Mouse (Mus musculus) embryonic facial prominence, embryonic 15.5 days (tissue): ENCODE measurements around the gene 4933425L06Rik. TPM values are rescaled to one million over a fixed set of nuclear protein-coding genes. Genes with fewer than 3 reads are reported as not detected.

Source experiments
- ATAC-seq: fragments of 200-750 bp; cut with Nextera tagmentation; 2 replicates; pipeline ENCODE4 v1.8.0; 2017; ENCODE audit warnings: low read depth, moderate TSS enrichment; ENCODE audit not compliant: insufficient number of reproducible peaks, low FRiP score, low TSS enrichment
- H3K27ac ChIP-seq: fragments of 300-500 bp; sonication (generic); replicated peaks from 2 replicates; pipeline ENCODE4 v1.5.1; 2015; ENCODE audit warnings: mild to moderate bottlenecking, inconsistent platforms
- H3K27me3 ChIP-seq: fragments of 300-500 bp; sonication (generic); 2 replicates; pipeline ENCODE4 v1.6.1; 2015; ENCODE audit warnings: inconsistent platforms
- H3K36me3 ChIP-seq: fragments of 300-500 bp; sonication (generic); 2 replicates; pipeline ENCODE4 v1.6.1; 2015; ENCODE audit warnings: mild to moderate bottlenecking, inconsistent platforms
- H3K4me1 ChIP-seq: fragments of 300-500 bp; sonication (generic); 2 replicates; pipeline ENCODE4 v1.6.1; 2015; ENCODE audit warnings: inconsistent platforms
- H3K4me2 ChIP-seq: fragments of 300-500 bp; sonication (generic); replicated peaks from 2 replicates; pipeline ENCODE4 v1.6.1; 2015; ENCODE audit warnings: mild to moderate bottlenecking, inconsistent platforms
- H3K4me3 ChIP-seq: fragments of 300-500 bp; sonication (generic); replicated peaks from 2 replicates; pipeline ENCODE4 v1.5.1; 2015; ENCODE audit warnings: mild to moderate bottlenecking, inconsistent platforms
- H3K9ac ChIP-seq: fragments of 300-500 bp; sonication (generic); 2 replicates; pipeline ENCODE4 v1.6.1; 2015; ENCODE audit warnings: inconsistent platforms
- H3K9me3 ChIP-seq: fragments of 300-500 bp; sonication (generic); replicated peaks from 2 replicates; pipeline ENCODE4 v1.6.1; 2016; ENCODE audit warnings: inconsistent platforms
- WGBS: fragments of 180-500 bp; shearing (Covaris S2); methylation state at CpG from one replicate; pipeline ENCODE4 v1.1.7; 2015; 5-methylcytosine and 5-hydroxymethylcytosine counted together
- polyA plus RNA-seq: library from polyadenylated mRNA; unstranded; fragments of >200 nt; fragmentation: Nextera tagmentation; extraction: Ambion mirVana; gene quantifications from 2 replicates; pipeline ENCODE4 v1.2.1, GENCODE M21; 2015

Gene 4933425L06Rik
- not detected in 2 replicates for polyA plus RNA-seq

GRCm38 (mm10) chr13:105081862-105082261, at the start of gene 4933425L06Rik:
Gene 4933425L06Rik (plus strand): TSS chr13:105082122.
- Histone ChIP-seq H3K27me3 (no peaks in the 10 kb centered on the region), H3K4me1 (no peaks in the 10 kb centered on the region), H3K27ac (no peak within 1 kb of the TSS), H3K9me3 (no peaks in the 10 kb centered on the region), H3K4me3 (no peak within 1 kb of the TSS), H3K36me3 (no peaks in the 10 kb centered on the region), H3K4me2 (no peak within 1 kb of the TSS), H3K9ac (no peak within 1 kb of the TSS)
- 85% methylated on average over 10 of the region's 10 CpGs for WGBS
- ATAC-seq: no peak

- Histone ChIP-seq H3K36me3 (no peaks in the 10 kb centered on the region), H3K9ac (no peak overlapping the region), H3K4me1 (no peaks in the 10 kb centered on the region), H3K4me2 (no peak overlapping the region), H3K27me3 (no peaks in the 10 kb centered on the region), H3K27ac (no peak overlapping the region), H3K4me3 (no peak overlapping the region), H3K9me3 (no peaks in the 10 kb centered on the region)
- no peak for ATAC-seq
- WGBS: 80% methylated on average over 12 of the region's 12 CpGs
Observed at GRCm38 (mm10) chr13:105037816-105038215, 44.1 kb upstream of the 4933425L06Rik start.

- ATAC-seq: no peak
- no peak overlapping the region for H3K4me2 ChIP-seq
- no peak overlapping the region for H3K4me3 ChIP-seq
- 77% methylated on average over 5 of the region's 5 CpGs for WGBS
- H3K9ac ChIP-seq: no peak overlapping the region
- H3K9me3 ChIP-seq: no peaks in the 10 kb centered on the region
- H3K36me3 ChIP-seq: no peaks in the 10 kb centered on the region
- no peaks in the 10 kb centered on the region for H3K27me3 ChIP-seq
- H3K27ac ChIP-seq: no peak overlapping the region
- H3K4me1 ChIP-seq: no peaks in the 10 kb centered on the region
Observed at GRCm38 (mm10) chr13:105038334-105038733, 43.6 kb upstream of the 4933425L06Rik start.

GRCm38 (mm10) chr13:105043882-105044281, 38.0 kb upstream of the 4933425L06Rik start:
- Histone ChIP-seq H3K9me3 (no peaks in the 10 kb centered on the region), H3K4me2 (no peak overlapping the region), H3K9ac (no peak overlapping the region), H3K27ac (no peak overlapping the region), H3K27me3 (no peaks in the 10 kb centered on the region), H3K36me3 (no peaks in the 10 kb centered on the region), H3K4me3 (no peak overlapping the region), H3K4me1 (no peaks in the 10 kb centered on the region)
- 36% methylated on average over 3 of the region's 3 CpGs for WGBS
- no peak for ATAC-seq

GRCm38 (mm10) chr13:105047377-105047776, 34.5 kb upstream of the 4933425L06Rik start:
- Histone ChIP-seq H3K9ac (no peak overlapping the region), H3K4me3 (no peak overlapping the region), H3K4me2 (no peak overlapping the region), H3K4me1 (no peaks in the 10 kb centered on the region), H3K27ac (no peak overlapping the region), H3K9me3 (no peaks in the 10 kb centered on the region), H3K27me3 (no peaks in the 10 kb centered on the region), H3K36me3 (no peaks in the 10 kb centered on the region)
- no peak for ATAC-seq
- 54% methylated on average over 9 of the region's 9 CpGs for WGBS

- Histone ChIP-seq H3K9ac (no peak overlapping the region), H3K4me1 (peaks cover 5% of the 10 kb centered on the region; the same call in 1 of the 2 replicates), H3K27me3 (peaks cover 4% of the 10 kb centered on the region; the same call in 1 of the 2 replicates), H3K4me3 (no peak overlapping the region), H3K36me3 (no peaks in the 10 kb centered on the region), H3K4me2 (no peak overlapping the region), H3K9me3 (no peaks in the 10 kb centered on the region), H3K27ac (no peak overlapping the region)
- ATAC-seq: no peak
- WGBS: 71% methylated on average over 8 of the region's 8 CpGs
Observed at GRCm38 (mm10) chr13:105048662-105049061, 33.3 kb upstream of the 4933425L06Rik start.

- 35% methylated on average over 6 of the region's 6 CpGs for WGBS
- H3K4me1 ChIP-seq: peaks cover 8% of the 10 kb centered on the region; the same call in 1 of the 2 replicates
- no peak overlapping the region for H3K9ac ChIP-seq
- H3K27ac ChIP-seq: no peak overlapping the region
- ATAC-seq: no peak
- no peak overlapping the region for H3K4me3 ChIP-seq
- no peaks in the 10 kb centered on the region for H3K36me3 ChIP-seq
- H3K27me3 ChIP-seq: peaks cover 4% of the 10 kb centered on the region; the same call in 1 of the 2 replicates
- no peaks in the 10 kb centered on the region for H3K9me3 ChIP-seq
- H3K4me2 ChIP-seq: no peak overlapping the region
Observed at GRCm38 (mm10) chr13:105051432-105051831, 30.5 kb upstream of the 4933425L06Rik start.

GRCm38 (mm10) chr13:105053618-105054017, 28.3 kb upstream of the 4933425L06Rik start:
- WGBS: under 1% methylated on average over 12 of the region's 12 CpGs
- Histone ChIP-seq H3K4me1 (peaks cover 8% of the 10 kb centered on the region; the same call in 1 of the 2 replicates), H3K36me3 (no peaks in the 10 kb centered on the region), H3K4me2 (peak overlapping the region; percentile 89), H3K9me3 (no peaks in the 10 kb centered on the region), H3K9ac (peak overlapping the region; percentile 50), H3K27me3 (peaks cover 4% of the 10 kb centered on the region; the same call in 1 of the 2 replicates), H3K27ac (peak overlapping the region; percentile 68), H3K4me3 (peak overlapping the region; percentile 60)
- no peak for ATAC-seq

- Histone ChIP-seq H3K4me3 (peak within 1 kb of the TSS; percentile 60), H3K36me3 (no peaks in the 10 kb centered on the region), H3K4me1 (peaks cover 8% of the 10 kb centered on the region; the same call in 1 of the 2 replicates), H3K4me2 (peak within 1 kb of the TSS; percentile 89), H3K9me3 (no peaks in the 10 kb centered on the region), H3K9ac (peak within 1 kb of the TSS; percentile 50), H3K27me3 (peaks cover 4% of the 10 kb centered on the region; the same call in 1 of the 2 replicates), H3K27ac (peak within 1 kb of the TSS; percentile 68)
- ATAC-seq: peak; percentile 87
- WGBS: under 1% methylated on average over 68 of the region's 75 CpGs
Observed at GRCm38 (mm10) chr13:105054181-105054940, 27.6 kb upstream of the 4933425L06Rik start, which contains the start of gene Rgs7bp. Gene Rgs7bp (minus strand): TSS chr13:105054930.

GRCm38 (mm10) chr13:105054941-105055309, 27.0 kb upstream of the 4933425L06Rik start:
- Histone ChIP-seq H3K9ac (peak overlapping the region; percentile 50; the same call in 1 of the 2 replicates), H3K9me3 (no peaks in the 10 kb centered on the region), H3K36me3 (no peaks in the 10 kb centered on the region), H3K27me3 (peaks cover 4% of the 10 kb centered on the region; the same call in 1 of the 2 replicates), H3K27ac (peak overlapping the region; percentile 68), H3K4me2 (peak overlapping the region; percentile 89), H3K4me1 (peaks cover 8% of the 10 kb centered on the region; the same call in 1 of the 2 replicates), H3K4me3 (peak overlapping the region; percentile 60)
- ATAC-seq: no peak
- WGBS: 3% methylated on average over 8 of the region's 8 CpGs

GRCm38 (mm10) chr13:105055374-105055773, 26.5 kb upstream of the 4933425L06Rik start:
- Histone ChIP-seq H3K4me3 (peak overlapping the region; percentile 60), H3K27ac (no peak overlapping the region; the same call in 1 of the 2 replicates), H3K4me1 (peaks cover 8% of the 10 kb centered on the region; the same call in 1 of the 2 replicates), H3K4me2 (peak overlapping the region; percentile 89), H3K27me3 (peaks cover 4% of the 10 kb centered on the region; the same call in 1 of the 2 replicates), H3K36me3 (no peaks in the 10 kb centered on the region), H3K9ac (no peak overlapping the region), H3K9me3 (no peaks in the 10 kb centered on the region)
- 25% methylated on average over 5 of the region's 5 CpGs for WGBS
- no peak for ATAC-seq
